Mouse (Mus musculus): ENCODE data around the gene Dusp1. TPM values are rescaled to one million over a fixed set of nuclear protein-coding genes. Genes with fewer than 3 reads are reported as not detected.

Gene Dusp1
- polyA plus RNA-seq, 1 experiment from 2014 or later = 36.8 TPM

DNA sequence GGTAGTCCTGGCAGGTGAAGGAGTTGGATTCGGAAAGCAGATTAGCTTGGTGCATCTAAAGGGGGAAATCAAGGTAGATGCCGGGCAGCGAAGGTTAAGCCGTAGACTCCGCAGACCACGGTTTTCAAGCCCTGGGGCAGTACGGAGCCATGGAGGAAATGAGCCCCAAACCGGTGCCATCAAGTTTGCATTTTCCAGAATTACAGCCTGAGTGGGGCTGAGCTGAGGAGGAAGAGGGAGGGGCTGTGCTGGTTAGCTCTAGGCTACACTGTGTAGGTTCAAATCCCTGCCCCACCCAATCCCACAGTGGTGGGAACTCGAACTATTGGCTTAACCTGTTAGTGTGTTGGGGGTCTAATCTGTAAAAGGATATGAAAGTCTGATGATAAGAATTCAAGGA, 97.4 kb downstream of the Dusp1 start:
- no peaks in the 10 kb centered on the region for H3K9me3 ChIP-seq
- ATAC-seq (ENCODE audit: low FRiP score, low read depth) = no peak
- no peak overlapping the region for H3K4me2 ChIP-seq (replicated peaks)
- H3K4me1 ChIP-seq = no peaks in the 10 kb centered on the region
- H3K27ac ChIP-seq = no peak overlapping the region
- no peaks in the 10 kb centered on the region for H3K27me3 ChIP-seq (replicated peaks)
- H3K9ac ChIP-seq = no peak overlapping the region
- H3K4me3 ChIP-seq = no peak overlapping the region
- no peaks in the 10 kb centered on the region for H3K36me3 ChIP-seq
- 83% methylated on average over 9 of the region's 9 CpGs for WGBS

DNA sequence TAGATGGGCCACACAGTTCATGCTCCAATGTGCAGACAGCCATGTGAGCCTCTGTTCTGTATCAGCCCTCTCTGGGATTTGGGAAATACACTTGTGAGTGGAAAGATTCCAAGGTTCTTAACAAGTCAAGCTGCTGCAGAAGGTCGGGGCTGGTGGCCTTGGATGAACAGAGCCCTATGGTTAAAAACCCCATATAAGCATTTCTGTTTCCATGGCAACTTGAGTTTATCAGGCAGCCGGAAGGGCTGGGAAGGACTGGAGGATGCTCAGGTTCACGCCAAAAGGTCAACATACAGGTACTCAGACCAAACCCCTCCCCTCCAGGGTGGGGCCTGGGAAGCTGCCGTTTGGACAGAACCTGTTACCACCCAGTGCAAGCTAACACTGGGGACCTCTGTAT, 97.9 kb downstream of the Dusp1 start:
- H3K27me3 ChIP-seq (replicated peaks) = no peaks in the 10 kb centered on the region
- H3K9ac ChIP-seq = no peak overlapping the region
- 58% methylated on average over 4 of the region's 4 CpGs for WGBS
- no peak for ATAC-seq (ENCODE audit: low FRiP score, low read depth)
- H3K36me3 ChIP-seq = no peaks in the 10 kb centered on the region
- no peaks in the 10 kb centered on the region for H3K9me3 ChIP-seq
- no peak overlapping the region for H3K27ac ChIP-seq
- no peaks in the 10 kb centered on the region for H3K4me1 ChIP-seq
- H3K4me3 ChIP-seq = no peak overlapping the region
- no peak overlapping the region for H3K4me2 ChIP-seq (replicated peaks)

DNA sequence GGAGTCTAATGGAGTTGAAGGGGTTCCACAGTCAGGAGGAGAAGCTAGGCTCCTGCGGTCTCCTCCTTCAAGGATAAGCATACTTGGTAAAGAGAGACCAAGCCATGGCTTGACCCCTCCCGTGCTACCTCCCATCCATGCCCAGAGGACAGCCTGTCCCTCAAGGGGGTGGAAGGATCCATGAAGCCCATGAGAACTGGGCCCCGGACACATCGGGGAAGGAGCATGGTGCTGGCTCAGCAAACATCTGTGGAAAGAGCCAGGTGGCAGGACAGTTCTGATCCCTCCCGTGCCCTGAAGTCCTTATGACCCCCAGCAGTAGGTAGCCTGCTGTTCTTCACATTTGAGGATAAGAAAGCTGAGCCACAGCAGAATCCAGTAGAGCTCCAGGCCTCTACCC, 98.5 kb downstream of the Dusp1 start:
- Histone ChIP-seq H3K9me3 (no peaks in the 10 kb centered on the region), H3K9ac (no peak overlapping the region), H3K27ac (no peak overlapping the region), H3K27me3 (replicated peaks) (no peaks in the 10 kb centered on the region), H3K4me2 (replicated peaks) (no peak overlapping the region), H3K4me1 (no peaks in the 10 kb centered on the region), H3K36me3 (no peaks in the 10 kb centered on the region), H3K4me3 (no peak overlapping the region)
- no peak for ATAC-seq (ENCODE audit: low FRiP score, low read depth)
- WGBS = 83% methylated on average over 5 of the region's 5 CpGs

DNA sequence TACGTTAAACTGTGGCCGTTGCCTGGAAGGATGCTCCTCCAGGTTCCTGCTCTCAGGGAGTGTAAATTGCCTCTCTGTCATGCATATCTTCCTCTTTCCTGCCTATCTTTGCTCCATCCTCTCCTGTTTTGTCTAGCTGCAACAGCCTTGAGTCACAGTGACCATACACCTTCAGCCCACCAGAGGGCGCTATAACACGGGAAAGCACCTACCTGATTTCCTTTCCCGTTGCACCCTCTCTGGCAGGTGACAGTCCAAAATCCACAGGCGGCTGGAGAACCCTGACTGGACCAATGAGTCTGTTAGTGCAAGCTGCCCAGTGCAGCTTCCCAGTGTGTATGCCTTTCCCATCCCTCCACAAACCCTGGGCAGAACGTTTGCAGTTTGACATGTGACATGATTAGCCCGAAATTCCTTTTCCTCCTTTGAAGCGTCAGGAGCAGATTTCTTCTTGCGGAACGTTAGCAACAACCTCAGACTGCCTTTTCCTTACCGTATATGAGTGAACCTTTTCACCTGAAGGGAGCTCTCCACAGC, 99.2 kb downstream of the Dusp1 start:
- no peak overlapping the region for H3K9ac ChIP-seq
- 34% methylated on average over 12 of the region's 12 CpGs for WGBS

DNA sequence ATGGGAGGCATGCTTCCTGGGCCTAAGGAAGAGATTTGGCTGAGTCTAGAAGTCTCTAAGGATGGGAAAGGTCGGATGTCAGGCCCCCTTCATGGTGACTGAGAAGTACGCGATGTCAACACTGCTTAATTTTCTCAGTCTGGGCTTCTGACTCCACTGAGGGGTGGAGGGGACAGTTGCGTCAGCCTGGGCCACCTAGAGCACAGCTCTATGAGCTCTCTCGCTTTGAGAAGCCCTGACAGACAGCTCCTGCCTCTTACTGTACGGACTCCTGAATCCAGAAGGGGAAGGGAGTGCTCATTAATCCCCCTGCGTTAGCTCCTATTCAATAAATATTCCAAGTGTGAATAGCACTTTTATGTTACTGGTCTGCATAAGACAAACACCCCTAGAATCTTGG, 103.9 kb downstream of the Dusp1 start:
- H3K9ac ChIP-seq = no peak overlapping the region
- 65% methylated on average over 7 of the region's 7 CpGs for WGBS
- H3K27ac ChIP-seq = no peak overlapping the region
- H3K36me3 ChIP-seq = no peaks in the 10 kb centered on the region
- no peaks in the 10 kb centered on the region for H3K4me1 ChIP-seq
- ATAC-seq (ENCODE audit: low FRiP score, low read depth) = no peak
- H3K27me3 ChIP-seq (replicated peaks) = no peaks in the 10 kb centered on the region
- H3K4me3 ChIP-seq = no peak overlapping the region
- H3K4me2 ChIP-seq (replicated peaks) = no peak overlapping the region
- no peaks in the 10 kb centered on the region for H3K9me3 ChIP-seq

More for the DNA sequence above, 99.2 kb downstream of the Dusp1 start:
- Histone ChIP-seq H3K27ac (no peak overlapping the region), H3K4me3 (no peak overlapping the region), H3K4me1 (no peaks in the 10 kb centered on the region), H3K27me3 (replicated peaks) (no peaks in the 10 kb centered on the region), H3K9me3 (no peaks in the 10 kb centered on the region), H3K36me3 (no peaks in the 10 kb centered on the region), H3K4me2 (replicated peaks) (no peak overlapping the region)
- no peak for ATAC-seq (ENCODE audit: low FRiP score, low read depth)

DNA sequence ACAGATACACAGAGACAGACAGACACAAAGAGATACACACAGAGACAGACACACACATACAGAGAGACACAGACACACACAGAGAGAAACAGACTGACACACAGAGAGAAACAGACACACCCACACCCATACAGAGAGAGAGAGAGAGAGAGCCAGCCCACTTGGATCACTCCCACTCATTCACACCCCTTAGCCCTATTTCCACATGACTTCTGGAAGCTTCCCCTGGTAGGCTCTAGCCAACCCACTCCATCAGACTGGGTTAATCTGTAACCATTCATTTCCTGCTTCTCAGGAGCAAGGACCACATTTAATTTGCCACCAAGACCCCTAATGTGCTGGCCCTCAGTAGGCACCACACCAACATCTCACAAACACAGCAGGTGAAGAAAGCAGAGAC, 104.4 kb downstream of the Dusp1 start:
- ATAC-seq (ENCODE audit: low FRiP score, low read depth) = no peak
- Histone ChIP-seq H3K27me3 (replicated peaks) (no peaks in the 10 kb centered on the region), H3K4me3 (no peak overlapping the region), H3K36me3 (no peaks in the 10 kb centered on the region), H3K4me2 (replicated peaks) (no peak overlapping the region), H3K4me1 (no peaks in the 10 kb centered on the region), H3K27ac (no peak overlapping the region), H3K9me3 (no peaks in the 10 kb centered on the region), H3K9ac (no peak overlapping the region)

Small RNA genes lying within 50 kb of the gene (microRNA-seq; reads per million reads assigned to microRNA genes)
- not detected for gene Gm22420

Other genes starting within 250 kb of the Dusp1 start
- gene Neurl1b, start 147.3 kb downstream of the Dusp1 start, polyA plus RNA-seq (2016; fragmentation: Nextera tagmentation; extraction: Ambion mirVana) = 0.50 and 0.58 TPM in 2 replicates
- 85.1 and 86.8 TPM in 2 replicates for gene Ergic1, start 639 bp downstream of the Dusp1 start, polyA plus RNA-seq (2016; fragmentation: Nextera tagmentation; extraction: Ambion mirVana)
- gene Atp6v0e, start 101.1 kb upstream of the Dusp1 start, polyA plus RNA-seq (2016; fragmentation: Nextera tagmentation; extraction: Ambion mirVana) = 109 and 112 TPM in 2 replicates
- gene Crebrf, start 153.5 kb upstream of the Dusp1 start, polyA plus RNA-seq (2016; fragmentation: Nextera tagmentation; extraction: Ambion mirVana) = 5.0 and 7.9 TPM in 2 replicates
- 48.5 and 49.4 TPM in 2 replicates for gene Bnip1, start 218.9 kb upstream of the Dusp1 start, polyA plus RNA-seq (2016; fragmentation: Nextera tagmentation; extraction: Ambion mirVana)

Measured in neural tube, embryonic 12.5 days (tissue).